Mouse (Mus musculus): ENCODE measurements around the gene Kcnip1. TPM values are rescaled to one million over a fixed set of nuclear protein-coding genes. Genes with fewer than 3 reads are reported as not detected.

The Kcnip1 gene
- polyA plus RNA-seq, 1 experiment from 2014 or later = 1.1 TPM

GRCm38 (mm10) chr11:33929412-33929811 lies 63.5 kb downstream of the Kcnip1 start:
- ATAC-seq (ENCODE audit: low FRiP score, low TSS enrichment) = no peak

GRCm38 (mm10) chr11:33928658-33929057 lies 64.3 kb downstream of the Kcnip1 start:
- H3K4me3 ChIP-seq (ENCODE audit: low read length) = no peak overlapping the region
- no peak overlapping the region for H3K4me2 ChIP-seq (replicated peaks; ENCODE audit: low read depth, low read length)
- WGBS = 22% methylated on average over 7 of the region's 7 CpGs
- H3K4me1 ChIP-seq (ENCODE audit: insufficient read depth, low read length) = peaks cover 13% of the 10 kb centered on the region; the same call in 1 of the 2 replicates
- H3K27ac ChIP-seq (ENCODE audit: low read length) = no peak overlapping the region
- H3K27me3 ChIP-seq (ENCODE audit: insufficient read depth, low read length) = peaks cover 2% of the 10 kb centered on the region; the same call in 1 of the 2 replicates
- no peaks in the 10 kb centered on the region for H3K36me3 ChIP-seq (ENCODE audit: insufficient read depth, low read length)
- no peaks in the 10 kb centered on the region for H3K9me3 ChIP-seq (ENCODE audit: low read length)
- no peak overlapping the region for H3K9ac ChIP-seq (replicated peaks; ENCODE audit: low read length)
- ATAC-seq (ENCODE audit: low FRiP score, low TSS enrichment) = no peak

More at GRCm38 (mm10) chr11:33929412-33929811, 63.5 kb downstream of the Kcnip1 start:
- no peak overlapping the region for H3K4me2 ChIP-seq (replicated peaks; ENCODE audit: low read depth, low read length)
- H3K9ac ChIP-seq (replicated peaks; ENCODE audit: low read length) = no peak overlapping the region
- H3K36me3 ChIP-seq (ENCODE audit: insufficient read depth, low read length) = no peaks in the 10 kb centered on the region
- H3K27me3 ChIP-seq (ENCODE audit: insufficient read depth, low read length) = no peaks in the 10 kb centered on the region
- H3K4me3 ChIP-seq (ENCODE audit: low read length) = no peak overlapping the region
- H3K9me3 ChIP-seq (ENCODE audit: low read length) = no peaks in the 10 kb centered on the region
- no peak overlapping the region for H3K27ac ChIP-seq (ENCODE audit: low read length)
- peaks cover 13% of the 10 kb centered on the region; the same call in 1 of the 2 replicates for H3K4me1 ChIP-seq (ENCODE audit: insufficient read depth, low read length)
- 65% methylated on average over 11 of the region's 11 CpGs for WGBS

GRCm38 (mm10) chr11:33927836-33928235 lies 65.1 kb downstream of the Kcnip1 start:
- Histone ChIP-seq H3K4me1 (ENCODE audit: insufficient read depth, low read length) (peaks cover 13% of the 10 kb centered on the region; the same call in 1 of the 2 replicates), H3K27ac (ENCODE audit: low read length) (no peak overlapping the region), H3K9me3 (ENCODE audit: low read length) (no peaks in the 10 kb centered on the region), H3K9ac (replicated peaks; ENCODE audit: low read length) (no peak overlapping the region), H3K4me2 (replicated peaks; ENCODE audit: low read depth, low read length) (no peak overlapping the region), H3K36me3 (ENCODE audit: insufficient read depth, low read length) (no peaks in the 10 kb centered on the region), H3K4me3 (ENCODE audit: low read length) (no peak overlapping the region), H3K27me3 (ENCODE audit: insufficient read depth, low read length) (peaks cover 2% of the 10 kb centered on the region; the same call in 1 of the 2 replicates)
- WGBS = 58% methylated on average over 4 of the region's 4 CpGs
- ATAC-seq (ENCODE audit: low FRiP score, low TSS enrichment) = no peak

- Histone ChIP-seq H3K27ac (ENCODE audit: low read length) (no peak overlapping the region), H3K9me3 (ENCODE audit: low read length) (no peaks in the 10 kb centered on the region), H3K27me3 (ENCODE audit: insufficient read depth, low read length) (peaks cover 2% of the 10 kb centered on the region; the same call in 1 of the 2 replicates), H3K36me3 (ENCODE audit: insufficient read depth, low read length) (no peaks in the 10 kb centered on the region), H3K9ac (replicated peaks; ENCODE audit: low read length) (no peak overlapping the region), H3K4me3 (ENCODE audit: low read length) (no peak overlapping the region), H3K4me2 (replicated peaks; ENCODE audit: low read depth, low read length) (no peak overlapping the region), H3K4me1 (ENCODE audit: insufficient read depth, low read length) (peaks cover 8% of the 10 kb centered on the region; the same call in 1 of the 2 replicates)
- WGBS = 57% methylated on average over 6 of the region's 6 CpGs
- ATAC-seq (ENCODE audit: low FRiP score, low TSS enrichment) = no peak
These were observed 65.6 kb downstream of the Kcnip1 start for GRCm38 (mm10) chr11:33927321-33927720.

- no peak for ATAC-seq (ENCODE audit: low FRiP score, low TSS enrichment)
These were observed 66.4 kb downstream of the Kcnip1 start for GRCm38 (mm10) chr11:33926551-33926950.

GRCm38 (mm10) chr11:33925778-33926177 lies 67.2 kb downstream of the Kcnip1 start:
- Histone ChIP-seq H3K4me3 (ENCODE audit: low read length) (no peak overlapping the region), H3K27me3 (ENCODE audit: insufficient read depth, low read length) (peaks cover 2% of the 10 kb centered on the region; the same call in 1 of the 2 replicates), H3K4me1 (ENCODE audit: insufficient read depth, low read length) (peaks cover 11% of the 10 kb centered on the region; the same call in 1 of the 2 replicates), H3K27ac (ENCODE audit: low read length) (no peak overlapping the region), H3K4me2 (replicated peaks; ENCODE audit: low read depth, low read length) (no peak overlapping the region), H3K36me3 (ENCODE audit: insufficient read depth, low read length) (no peaks in the 10 kb centered on the region), H3K9ac (replicated peaks; ENCODE audit: low read length) (no peak overlapping the region), H3K9me3 (ENCODE audit: low read length) (no peaks in the 10 kb centered on the region)
- no peak for ATAC-seq (ENCODE audit: low FRiP score, low TSS enrichment)
- WGBS = 74% methylated on average over 8 of the region's 8 CpGs

More at GRCm38 (mm10) chr11:33926551-33926950, 66.4 kb downstream of the Kcnip1 start:
- H3K4me3 ChIP-seq (ENCODE audit: low read length) = no peak overlapping the region
- H3K4me2 ChIP-seq (replicated peaks; ENCODE audit: low read depth, low read length) = no peak overlapping the region
- H3K27ac ChIP-seq (ENCODE audit: low read length) = no peak overlapping the region
- peaks cover 11% of the 10 kb centered on the region; the same call in 1 of the 2 replicates for H3K4me1 ChIP-seq (ENCODE audit: insufficient read depth, low read length)
- H3K9ac ChIP-seq (replicated peaks; ENCODE audit: low read length) = no peak overlapping the region
- H3K36me3 ChIP-seq (ENCODE audit: insufficient read depth, low read length) = no peaks in the 10 kb centered on the region
- WGBS = 45% methylated on average over 2 of the region's 2 CpGs
- no peaks in the 10 kb centered on the region for H3K9me3 ChIP-seq (ENCODE audit: low read length)
- peaks cover 2% of the 10 kb centered on the region; the same call in 1 of the 2 replicates for H3K27me3 ChIP-seq (ENCODE audit: insufficient read depth, low read length)

- peaks cover 2% of the 10 kb centered on the region; the same call in 1 of the 2 replicates for H3K27me3 ChIP-seq (ENCODE audit: insufficient read depth, low read length)
- WGBS = 52% methylated on average over 3 of the region's 3 CpGs
These were observed 69.9 kb downstream of the Kcnip1 start for GRCm38 (mm10) chr11:33923031-33923430.

GRCm38 (mm10) chr11:33921451-33921850 lies 71.5 kb downstream of the Kcnip1 start:
- WGBS = 39% methylated on average over 13 of the region's 13 CpGs
- peak overlapping the region; percentile 26 for H3K4me2 ChIP-seq (replicated peaks; ENCODE audit: low read depth, low read length)
- peak overlapping the region; percentile 62; the same call in 1 of the 2 replicates for H3K27ac ChIP-seq (ENCODE audit: low read length)
- no peak overlapping the region for H3K4me3 ChIP-seq (ENCODE audit: low read length)
- peaks cover 6% of the 10 kb centered on the region; the same call in 1 of the 2 replicates for H3K4me1 ChIP-seq (ENCODE audit: insufficient read depth, low read length)
- no peak overlapping the region for H3K9ac ChIP-seq (replicated peaks; ENCODE audit: low read length)
- H3K36me3 ChIP-seq (ENCODE audit: insufficient read depth, low read length) = no peaks in the 10 kb centered on the region
- ATAC-seq (ENCODE audit: low FRiP score, low TSS enrichment) = peak; percentile 88; the same call in 1 of the 2 replicates
- H3K27me3 ChIP-seq (ENCODE audit: insufficient read depth, low read length) = peaks cover 2% of the 10 kb centered on the region; the same call in 1 of the 2 replicates
- no peaks in the 10 kb centered on the region for H3K9me3 ChIP-seq (ENCODE audit: low read length)

More at GRCm38 (mm10) chr11:33923031-33923430, 69.9 kb downstream of the Kcnip1 start:
- H3K4me2 ChIP-seq (replicated peaks; ENCODE audit: low read depth, low read length) = no peak overlapping the region
- H3K4me3 ChIP-seq (ENCODE audit: low read length) = no peak overlapping the region
- no peak overlapping the region for H3K9ac ChIP-seq (replicated peaks; ENCODE audit: low read length)
- peaks cover 6% of the 10 kb centered on the region; the same call in 1 of the 2 replicates for H3K4me1 ChIP-seq (ENCODE audit: insufficient read depth, low read length)
- no peak for ATAC-seq (ENCODE audit: low FRiP score, low TSS enrichment)
- H3K36me3 ChIP-seq (ENCODE audit: insufficient read depth, low read length) = no peaks in the 10 kb centered on the region
- no peak overlapping the region for H3K27ac ChIP-seq (ENCODE audit: low read length)
- no peaks in the 10 kb centered on the region for H3K9me3 ChIP-seq (ENCODE audit: low read length)

GRCm38 (mm10) chr11:33919826-33920225 lies 73.1 kb downstream of the Kcnip1 start:
- ATAC-seq (ENCODE audit: low FRiP score, low TSS enrichment) = no peak
- H3K4me2 ChIP-seq (replicated peaks; ENCODE audit: low read depth, low read length) = no peak overlapping the region
- no peaks in the 10 kb centered on the region for H3K9me3 ChIP-seq (ENCODE audit: low read length)
- WGBS = 78% methylated on average over 7 of the region's 7 CpGs
- H3K27ac ChIP-seq (ENCODE audit: low read length) = no peak overlapping the region
- no peak overlapping the region for H3K9ac ChIP-seq (replicated peaks; ENCODE audit: low read length)
- peaks cover 2% of the 10 kb centered on the region; the same call in 1 of the 2 replicates for H3K27me3 ChIP-seq (ENCODE audit: insufficient read depth, low read length)
- no peaks in the 10 kb centered on the region for H3K36me3 ChIP-seq (ENCODE audit: insufficient read depth, low read length)
- no peak overlapping the region for H3K4me3 ChIP-seq (ENCODE audit: low read length)
- peaks cover 6% of the 10 kb centered on the region; the same call in 1 of the 2 replicates for H3K4me1 ChIP-seq (ENCODE audit: insufficient read depth, low read length)

GRCm38 (mm10) chr11:33918424-33918823 lies 74.5 kb downstream of the Kcnip1 start:
- no peaks in the 10 kb centered on the region for H3K27me3 ChIP-seq (ENCODE audit: insufficient read depth, low read length)
- 33% methylated on average over 2 of the region's 2 CpGs for WGBS
- peaks cover 6% of the 10 kb centered on the region; the same call in 1 of the 2 replicates for H3K4me1 ChIP-seq (ENCODE audit: insufficient read depth, low read length)
- no peak overlapping the region for H3K9ac ChIP-seq (replicated peaks; ENCODE audit: low read length)
- no peak overlapping the region for H3K4me2 ChIP-seq (replicated peaks; ENCODE audit: low read depth, low read length)
- H3K4me3 ChIP-seq (ENCODE audit: low read length) = no peak overlapping the region
- no peaks in the 10 kb centered on the region for H3K36me3 ChIP-seq (ENCODE audit: insufficient read depth, low read length)
- no peak overlapping the region for H3K27ac ChIP-seq (ENCODE audit: low read length)
- ATAC-seq (ENCODE audit: low FRiP score, low TSS enrichment) = no peak
- H3K9me3 ChIP-seq (ENCODE audit: low read length) = no peaks in the 10 kb centered on the region

Data from kidney, embryonic 16.5 days (tissue).